Mouse (Mus musculus) brain, embryonic 14.5 days (tissue): ENCODE measurements around the gene Nek8.

Experiments
- CTCF ChIP-seq: fragments of 200-500 bp; IDR thresholded peaks from 2 replicates; pipeline ENCODE4 v1.5.1; 2012; ENCODE audit warnings: inconsistent platforms, mild to moderate bottlenecking, moderate library complexity, borderline replicate concordance; ENCODE audit not compliant: insufficient read depth, insufficient read length; ENCODE audit errors: extremely low read depth
- POLR2A ChIP-seq: fragments of 200-500 bp; IDR thresholded peaks from 2 replicates; pipeline ENCODE4 v1.6.1; 2012; ENCODE audit warnings: mild to moderate bottlenecking, inconsistent platforms, borderline replicate concordance; ENCODE audit not compliant: poor library complexity, insufficient read depth, insufficient read length, severe bottlenecking; ENCODE audit errors: extremely low read depth

DNA sequence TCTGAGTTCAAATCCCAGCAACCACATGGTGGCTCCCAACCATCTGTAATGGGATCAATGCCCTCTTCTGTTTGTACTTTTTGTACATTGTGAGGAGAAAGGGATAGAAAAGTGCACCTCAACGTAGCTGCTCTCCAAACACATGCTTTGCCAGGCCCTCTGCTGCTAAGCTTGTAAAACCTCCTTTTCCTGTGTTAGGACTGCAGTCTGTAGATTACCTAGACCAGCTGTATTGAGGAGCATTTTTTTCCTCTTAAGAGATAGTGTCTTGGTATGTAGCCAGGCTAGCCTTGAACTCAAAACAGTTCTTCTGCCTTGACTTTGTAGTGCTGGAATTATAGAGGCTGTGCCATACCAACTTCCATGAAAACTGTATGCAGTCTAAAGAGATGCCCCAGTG is 40.3 kb downstream of the Nek8 start:
- no peak for TF ChIP-seq POLR2A
- TF ChIP-seq CTCF: no peak
